Mouse (Mus musculus) skeletal muscle tissue, adult 2 months (tissue): ENCODE data around the gene Tacc3.

Experiments
- DNase-seq: peaks from one replicate; pipeline ENCODE4 v3.0.0-alpha.2; 2012; ENCODE audit warnings: low read depth, low spot score

The Tacc3 gene

GRCm38 (mm10) chr5:33655251-33655840, 2.6 kb upstream of the Tacc3 start:
- no peak for DNase-seq

- no peak for DNase-seq
These were observed 1.2 kb upstream of the Tacc3 start for GRCm38 (mm10) chr5:33656739-33657138.

- no peak for DNase-seq
These were observed 609 bp upstream of the Tacc3 start for GRCm38 (mm10) chr5:33657251-33657786.

GRCm38 (mm10) chr5:33658664-33659050, 729 bp downstream of the Tacc3 start:
- no peak for DNase-seq

GRCm38 (mm10) chr5:33668223-33668622, 10.3 kb downstream of the Tacc3 start:
- DNase-seq, result no peak

GRCm38 (mm10) chr5:33671659-33672058, 13.7 kb downstream of the Tacc3 start:
- no peak for DNase-seq

- DNase-seq, result no peak
These were observed 16.5 kb downstream of the Tacc3 start for GRCm38 (mm10) chr5:33674439-33674838.

GRCm38 (mm10) chr5:33675964-33676363, 18.0 kb downstream of the Tacc3 start:
- no peak for DNase-seq

- DNase-seq, result no peak
These were observed 20.3 kb downstream of the Tacc3 start for GRCm38 (mm10) chr5:33678244-33678643.

GRCm38 (mm10) chr5:33681044-33681443, 23.1 kb downstream of the Tacc3 start:
- no peak for DNase-seq

- no peak for DNase-seq
These were observed 23.9 kb downstream of the Tacc3 start for GRCm38 (mm10) chr5:33681611-33682388.

- DNase-seq, result no peak
These were observed 25.0 kb downstream of the Tacc3 start for GRCm38 (mm10) chr5:33682963-33683362.

- no peak for DNase-seq
These were observed 26.1 kb downstream of the Tacc3 start for GRCm38 (mm10) chr5:33683897-33684652.

GRCm38 (mm10) chr5:33684932-33685331, 27.0 kb downstream of the Tacc3 start:
- DNase-seq, result no peak

- DNase-seq, result no peak
These were observed 29.2 kb downstream of the Tacc3 start for GRCm38 (mm10) chr5:33687142-33687541.

GRCm38 (mm10) chr5:33688278-33689220, 30.6 kb downstream of the Tacc3 start:
- no peak for DNase-seq

- no peak for DNase-seq
These were observed 31.4 kb downstream of the Tacc3 start for GRCm38 (mm10) chr5:33689221-33689844.

GRCm38 (mm10) chr5:33689852-33690645, 32.1 kb downstream of the Tacc3 start:
- no peak for DNase-seq

GRCm38 (mm10) chr5:33692393-33692792, 34.5 kb downstream of the Tacc3 start:
- DNase-seq, result no peak

- no peak for DNase-seq
These were observed 36.5 kb downstream of the Tacc3 start for GRCm38 (mm10) chr5:33694461-33694847.
